Mouse (Mus musculus) heart, embryonic 13.5 days (tissue): ENCODE data around the gene Spock2. TPM values are rescaled to one million over a fixed set of nuclear protein-coding genes. Genes with fewer than 3 reads are reported as not detected.

Experiments
- ATAC-seq: fragments of 200-750 bp; cut with Nextera tagmentation; 2 replicates; pipeline ENCODE4 v1.8.0; 2017; ENCODE audit warnings: moderate TSS enrichment; ENCODE audit not compliant: insufficient number of reproducible peaks, low FRiP score, low TSS enrichment; ENCODE audit errors: extremely low read depth
- H3K27ac ChIP-seq: fragments of 300-500 bp; sonication (generic); replicated peaks from 2 replicates; pipeline ENCODE4 v1.5.1; 2015; ENCODE audit warnings: moderate library complexity, mild to moderate bottlenecking, inconsistent platforms
- H3K27me3 ChIP-seq: fragments of 300-500 bp; sonication (generic); replicated peaks from 2 replicates; pipeline ENCODE4 v1.6.1; 2015; ENCODE audit warnings: mild to moderate bottlenecking, inconsistent platforms
- H3K36me3 ChIP-seq: fragments of 300-500 bp; sonication (generic); 2 replicates; pipeline ENCODE4 v1.6.1; 2015; ENCODE audit warnings: mild to moderate bottlenecking, inconsistent platforms
- H3K4me1 ChIP-seq: fragments of 300-500 bp; sonication (generic); 2 replicates; pipeline ENCODE4 v1.6.1; 2015; ENCODE audit warnings: inconsistent platforms
- H3K4me2 ChIP-seq: fragments of 300-500 bp; sonication (generic); 2 replicates; pipeline ENCODE4 v1.6.1; 2015; ENCODE audit warnings: inconsistent platforms, mild to moderate bottlenecking, moderate library complexity
- H3K4me3 ChIP-seq: fragments of 300-500 bp; sonication (generic); 2 replicates; pipeline ENCODE4 v1.5.1; 2015; ENCODE audit warnings: moderate library complexity, mild to moderate bottlenecking, inconsistent platforms
- H3K9ac ChIP-seq: fragments of 300-500 bp; sonication (generic); 2 replicates; pipeline ENCODE4 v1.6.1; 2015; ENCODE audit warnings: inconsistent platforms, mild to moderate bottlenecking, moderate library complexity
- H3K9me3 ChIP-seq: fragments of 300-500 bp; sonication (generic); 2 replicates; pipeline ENCODE4 v1.6.1; 2016; ENCODE audit warnings: inconsistent platforms
- WGBS: fragments of 180-500 bp; shearing (Covaris S2); methylation state at CpG from one replicate; pipeline ENCODE4 v1.1.7; 2015; ENCODE audit warnings: mixed read lengths; 5-methylcytosine and 5-hydroxymethylcytosine counted together
- polyA plus RNA-seq: library from polyadenylated mRNA; unstranded; fragments of >200 nt; fragmentation: Nextera tagmentation; extraction: Ambion mirVana; gene quantifications from 2 replicates; pipeline ENCODE4 v1.2.1, GENCODE M21; 2015

The Spock2 gene
- polyA plus RNA-seq, 1 experiment from 2014 or later = 2.6 TPM

DNA sequence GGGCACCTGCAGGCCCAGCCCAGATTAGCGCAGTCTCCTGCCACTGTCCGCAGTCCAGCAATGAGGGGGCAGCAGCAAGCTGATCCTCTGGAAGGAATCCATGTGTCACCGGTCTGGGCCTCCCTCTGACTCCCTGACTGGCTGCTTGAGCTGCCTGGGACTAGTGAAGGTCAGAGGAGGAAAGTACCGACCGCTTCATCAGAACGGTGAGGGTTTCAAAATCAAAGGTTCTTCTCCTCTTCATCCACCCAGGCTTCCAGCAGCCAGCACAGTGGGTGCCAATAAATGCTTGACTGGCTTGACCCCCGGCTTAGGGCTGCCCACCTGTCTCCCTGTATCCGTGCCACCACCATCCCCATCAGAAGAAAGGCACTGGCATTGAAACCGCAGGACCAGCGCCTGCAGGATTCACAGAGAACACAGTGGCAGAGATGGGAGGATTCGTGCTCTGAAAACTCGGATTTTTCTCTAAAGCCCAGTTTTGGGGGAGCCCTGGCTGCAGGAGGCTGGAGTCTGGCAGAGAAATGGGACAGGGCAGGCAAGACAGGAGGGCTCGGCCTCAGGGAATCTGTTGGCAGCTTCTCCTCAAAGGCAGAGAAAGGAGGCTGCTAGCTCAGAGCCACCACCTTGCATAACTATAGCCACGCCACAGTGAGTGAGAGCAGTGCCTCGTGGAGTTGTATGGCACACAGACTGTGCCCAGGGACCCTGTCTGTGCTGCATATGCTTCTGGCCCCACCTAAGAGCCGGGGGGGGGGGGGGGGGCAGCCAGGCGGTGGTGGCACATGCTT lies 2.5 kb downstream of the Spock2 start:
- no peaks in the 10 kb centered on the region for H3K9me3 ChIP-seq
- no peak overlapping the region for H3K9ac ChIP-seq
- H3K4me3 ChIP-seq = no peak overlapping the region
- no peak overlapping the region for H3K4me2 ChIP-seq
- WGBS = 47% methylated on average over 17 of the region's 17 CpGs
- ATAC-seq = no peak
- H3K27me3 ChIP-seq = peaks cover 94% of the 10 kb centered on the region
- H3K4me1 ChIP-seq = peaks cover 27% of the 10 kb centered on the region
- H3K36me3 ChIP-seq = no peaks in the 10 kb centered on the region
- H3K27ac ChIP-seq = no peak overlapping the region

DNA sequence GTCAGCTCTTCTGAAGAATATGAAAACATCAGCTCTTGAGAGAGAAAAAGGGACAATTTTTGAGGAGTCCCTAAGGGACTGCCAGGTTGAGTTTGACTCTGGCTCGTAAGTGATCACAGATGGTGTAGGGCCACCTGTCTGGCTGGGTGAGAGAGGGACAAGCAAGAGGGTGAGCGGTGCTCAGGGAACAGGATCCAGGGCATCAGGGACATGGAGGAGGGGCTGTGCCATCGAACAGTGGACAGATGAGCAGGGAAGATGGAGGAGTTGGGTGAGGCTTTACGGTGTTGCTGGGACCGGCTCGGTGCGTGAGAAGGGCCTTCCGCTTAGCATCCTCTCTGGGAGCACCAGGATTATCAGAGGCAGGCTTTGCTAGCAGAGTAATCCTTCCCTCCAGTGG lies 3.3 kb downstream of the Spock2 start:
- 80% methylated on average over 8 of the region's 8 CpGs for WGBS
- no peaks in the 10 kb centered on the region for H3K36me3 ChIP-seq
- no peaks in the 10 kb centered on the region for H3K9me3 ChIP-seq
- no peak overlapping the region for H3K27ac ChIP-seq
- ATAC-seq = no peak
- no peak overlapping the region for H3K4me3 ChIP-seq
- no peak overlapping the region for H3K4me2 ChIP-seq
- peaks cover 96% of the 10 kb centered on the region for H3K27me3 ChIP-seq
- H3K9ac ChIP-seq = no peak overlapping the region
- H3K4me1 ChIP-seq = peaks cover 27% of the 10 kb centered on the region

DNA sequence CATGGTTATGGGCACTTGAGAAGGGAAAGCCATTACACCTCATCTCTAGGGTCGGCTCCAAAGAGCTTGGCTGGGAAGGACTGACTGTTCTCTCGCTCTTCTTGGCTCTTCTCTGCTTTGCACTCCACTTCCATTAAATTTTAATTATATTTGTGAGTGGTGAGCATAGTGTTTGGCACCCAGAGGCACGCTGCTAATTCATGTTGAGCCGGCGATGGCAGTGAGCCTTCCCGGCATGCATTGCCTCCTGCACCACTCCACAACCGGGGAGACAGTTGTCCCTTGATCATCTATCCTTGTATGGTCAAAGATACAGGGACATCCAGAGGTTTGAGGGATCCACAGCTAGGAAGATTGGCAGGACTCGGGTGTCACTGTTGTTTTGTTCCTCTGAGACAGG lies 4.0 kb downstream of the Spock2 start:
- 76% methylated on average over 8 of the region's 8 CpGs for WGBS
- no peaks in the 10 kb centered on the region for H3K9me3 ChIP-seq
- H3K27me3 ChIP-seq = peaks cover 93% of the 10 kb centered on the region
- no peak overlapping the region for H3K9ac ChIP-seq
- H3K4me3 ChIP-seq = no peak overlapping the region
- ATAC-seq = no peak
- no peak overlapping the region for H3K4me2 ChIP-seq
- no peaks in the 10 kb centered on the region for H3K36me3 ChIP-seq
- no peak overlapping the region for H3K27ac ChIP-seq
- peaks cover 27% of the 10 kb centered on the region for H3K4me1 ChIP-seq

DNA sequence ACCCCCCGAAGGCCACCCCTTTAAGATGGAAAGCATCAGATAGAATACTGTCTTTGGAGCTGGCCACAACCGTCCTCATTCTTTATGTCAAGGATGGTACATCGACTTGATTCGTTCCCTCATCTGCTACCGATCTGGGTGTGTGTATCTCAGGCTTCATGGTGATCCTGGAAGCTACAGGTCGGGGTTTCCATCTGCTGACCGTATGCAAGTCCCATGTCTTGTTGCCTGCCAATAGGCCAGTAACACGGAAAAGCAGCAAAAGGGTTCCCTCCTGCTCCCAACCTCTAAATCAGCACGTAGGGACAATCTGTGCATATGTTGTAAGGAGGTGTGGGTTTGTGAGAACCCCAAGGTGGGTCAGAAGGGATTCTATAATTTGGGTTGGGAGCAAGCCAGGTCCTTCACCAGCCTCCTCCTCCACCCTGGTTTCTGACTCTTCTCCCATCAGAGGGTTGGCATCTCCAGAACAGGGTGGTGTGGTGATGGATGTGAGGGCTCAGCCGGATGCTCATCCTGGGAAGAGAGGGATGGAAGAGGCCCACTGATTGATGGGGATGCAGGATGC lies 5.0 kb downstream of the Spock2 start:
- Histone ChIP-seq H3K9me3 (no peaks in the 10 kb centered on the region), H3K4me2 (no peak overlapping the region), H3K27ac (no peak overlapping the region), H3K27me3 (peaks cover 93% of the 10 kb centered on the region), H3K4me3 (no peak overlapping the region), H3K9ac (no peak overlapping the region), H3K36me3 (no peaks in the 10 kb centered on the region), H3K4me1 (peaks cover 26% of the 10 kb centered on the region)
- WGBS = 74% methylated on average over 10 of the region's 10 CpGs
- ATAC-seq = no peak

DNA sequence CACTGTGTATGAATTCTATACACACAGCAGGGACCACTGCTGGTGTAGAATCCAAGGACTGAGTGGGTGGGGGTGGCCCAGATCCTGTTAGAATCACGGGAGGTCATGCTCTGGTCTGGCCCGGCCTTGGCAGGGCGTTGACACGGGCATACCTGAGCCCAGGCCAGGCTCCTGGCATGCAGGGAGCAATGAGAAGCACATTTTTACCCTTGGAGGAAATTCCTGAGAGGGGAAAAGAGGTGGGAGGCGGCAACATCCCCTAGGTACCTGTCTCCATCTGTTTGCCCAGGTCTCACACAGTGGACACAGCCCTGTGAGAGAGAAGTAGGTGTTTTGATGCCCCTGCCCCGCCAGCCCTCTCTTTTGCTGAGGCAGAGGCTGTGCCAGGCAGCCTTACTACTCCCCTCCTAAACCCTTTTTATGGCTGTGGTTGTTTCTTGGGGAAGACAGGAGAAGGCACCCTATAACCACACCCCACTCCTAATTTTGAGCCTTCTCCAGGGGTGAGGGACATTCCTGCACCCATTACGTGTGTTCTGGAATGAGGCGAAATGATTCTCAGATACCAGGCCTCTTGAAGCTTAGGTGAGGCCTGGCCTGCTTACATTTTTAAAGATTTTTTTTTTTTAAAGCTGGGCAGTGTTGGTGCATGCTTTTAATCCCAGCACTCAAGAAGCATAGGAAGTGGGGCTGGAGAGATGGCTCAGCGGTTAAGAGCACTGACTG lies 8.1 kb downstream of the Spock2 start:
- Histone ChIP-seq H3K4me3 (no peak overlapping the region), H3K4me2 (no peak overlapping the region), H3K4me1 (peaks cover 24% of the 10 kb centered on the region), H3K27me3 (peaks cover 79% of the 10 kb centered on the region), H3K27ac (no peak overlapping the region), H3K9me3 (no peaks in the 10 kb centered on the region), H3K36me3 (no peaks in the 10 kb centered on the region), H3K9ac (no peak overlapping the region)
- WGBS = 81% methylated on average over 9 of the region's 9 CpGs
- ATAC-seq = no peak

DNA sequence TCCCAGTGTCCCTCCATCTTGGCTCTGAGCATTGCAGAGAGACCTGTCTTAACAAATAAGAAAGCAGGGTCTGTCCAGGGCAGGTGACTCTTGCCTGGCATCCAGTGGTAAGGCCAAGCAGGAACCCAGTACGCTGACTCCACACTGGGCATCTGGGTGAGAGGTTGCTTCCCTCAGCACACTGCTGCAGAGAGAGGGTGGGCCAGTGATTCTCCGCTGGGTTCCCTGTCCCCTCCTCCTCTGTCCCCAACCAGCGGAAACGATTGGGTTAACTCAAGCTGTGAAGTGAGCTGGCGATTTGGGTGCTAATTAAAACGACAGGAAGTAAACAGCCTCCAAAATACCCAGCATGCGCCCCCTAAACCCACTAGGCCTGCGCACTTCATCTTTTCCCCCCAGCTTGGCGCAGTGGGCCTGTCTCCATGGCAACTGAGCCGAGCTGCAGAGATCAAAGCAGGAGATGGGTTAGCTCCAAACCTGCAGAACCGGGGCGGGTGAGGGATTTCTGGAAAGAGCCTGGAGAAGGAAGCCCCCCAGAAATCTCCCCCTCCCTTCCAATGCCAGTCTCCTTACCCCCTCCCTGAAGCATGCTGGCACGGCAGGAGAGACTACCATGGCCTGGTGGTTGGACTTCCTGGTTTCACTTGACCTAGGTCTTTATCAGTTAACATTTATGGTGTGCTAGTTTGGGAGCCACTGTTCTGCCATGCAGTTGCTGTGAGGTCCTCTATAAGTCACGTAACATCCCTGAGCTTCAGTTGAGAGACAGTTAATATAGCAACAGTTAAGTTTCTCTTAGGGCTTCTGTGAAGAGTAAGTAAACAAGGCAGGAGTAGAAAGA lies 9.5 kb downstream of the Spock2 start:
- Histone ChIP-seq H3K9me3 (no peaks in the 10 kb centered on the region), H3K9ac (no peak overlapping the region), H3K4me2 (no peak overlapping the region; the same call in 1 of the 2 replicates), H3K27me3 (peaks cover 76% of the 10 kb centered on the region), H3K4me1 (peaks cover 24% of the 10 kb centered on the region), H3K27ac (no peak overlapping the region), H3K36me3 (no peaks in the 10 kb centered on the region), H3K4me3 (no peak overlapping the region)
- ATAC-seq = no peak
- 25% methylated on average over 14 of the region's 14 CpGs for WGBS

DNA sequence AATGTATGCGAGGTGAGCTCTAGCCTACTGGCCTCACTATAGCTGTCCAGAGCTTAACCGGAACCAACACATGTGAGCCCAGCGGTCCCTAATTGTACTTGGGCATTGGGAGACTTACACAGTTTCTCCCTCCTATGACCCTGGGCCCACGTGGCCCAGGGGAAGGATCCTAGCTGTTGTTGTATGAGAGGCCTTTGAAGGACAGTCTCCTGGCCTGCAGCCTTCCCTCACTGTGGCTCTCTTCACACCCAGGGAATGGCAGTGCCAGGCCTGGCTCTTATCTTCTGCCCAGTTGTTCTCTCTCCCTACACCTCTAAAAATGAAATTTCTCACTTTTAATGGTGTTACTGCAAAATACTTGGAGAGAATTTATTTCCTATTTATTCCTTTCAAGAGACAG lies 11.0 kb downstream of the Spock2 start:
- WGBS = 55% methylated on average over 4 of the region's 4 CpGs
- H3K27me3 ChIP-seq = peaks cover 78% of the 10 kb centered on the region
- H3K4me2 ChIP-seq = no peak overlapping the region
- no peak overlapping the region for H3K9ac ChIP-seq
- H3K36me3 ChIP-seq = no peaks in the 10 kb centered on the region
- H3K4me3 ChIP-seq = no peak overlapping the region
- no peak for ATAC-seq
- H3K27ac ChIP-seq = no peak overlapping the region
- H3K9me3 ChIP-seq = no peaks in the 10 kb centered on the region
- peaks cover 24% of the 10 kb centered on the region for H3K4me1 ChIP-seq

DNA sequence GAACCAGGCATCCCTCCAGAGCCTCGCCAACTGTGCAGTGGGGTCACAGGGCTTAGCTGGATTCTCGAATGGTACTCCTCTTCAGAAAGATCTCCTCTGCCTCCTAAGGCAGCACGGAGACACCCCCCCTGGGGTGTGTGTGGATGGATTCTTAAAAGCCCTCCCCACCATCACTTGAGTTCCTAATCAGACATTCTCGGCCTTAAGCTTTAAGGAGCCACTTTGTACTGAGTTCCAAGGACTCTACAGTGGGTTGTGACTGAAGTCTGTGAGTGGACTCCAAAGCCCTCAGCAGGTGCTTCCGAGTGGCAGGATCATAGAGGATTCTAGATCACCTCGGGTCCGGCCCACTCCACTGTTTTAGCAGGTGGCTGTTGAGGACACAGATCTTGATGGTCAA lies 12.4 kb downstream of the Spock2 start:
- whole genome bisulfite sequencing = 48% methylated on average over 7 of the region's 7 CpGs
- H3K4me1 ChIP-seq = peaks cover 24% of the 10 kb centered on the region
- H3K27me3 ChIP-seq = peaks cover 75% of the 10 kb centered on the region
- H3K9ac ChIP-seq = no peak overlapping the region
- no peak overlapping the region for H3K4me2 ChIP-seq
- ATAC-seq = no peak
- no peak overlapping the region for H3K27ac ChIP-seq
- H3K9me3 ChIP-seq = no peaks in the 10 kb centered on the region
- H3K36me3 ChIP-seq = no peaks in the 10 kb centered on the region
- H3K4me3 ChIP-seq = no peak overlapping the region

DNA sequence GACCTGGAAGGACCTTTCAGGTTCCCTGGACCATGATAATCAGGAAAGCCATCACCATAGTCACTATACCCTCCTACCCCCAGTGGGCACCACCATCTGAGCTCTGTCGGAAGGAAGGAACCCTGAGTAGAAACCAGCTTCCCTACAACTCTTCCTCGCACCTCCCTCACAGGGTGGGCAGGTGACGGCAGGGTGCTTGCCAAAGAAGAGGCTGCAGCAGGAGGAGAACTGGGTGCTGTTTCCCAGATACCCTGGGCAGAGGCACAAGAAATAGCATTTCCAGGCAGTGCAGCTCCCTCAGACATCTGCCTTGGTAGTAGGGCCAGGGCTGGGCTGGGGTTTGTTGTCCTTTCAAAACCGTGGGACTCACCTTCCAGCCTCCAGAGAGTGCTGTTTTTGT lies 14.6 kb downstream of the Spock2 start:
- Histone ChIP-seq H3K27me3 (peaks cover 71% of the 10 kb centered on the region), H3K4me3 (no peak overlapping the region), H3K27ac (no peak overlapping the region), H3K9ac (no peak overlapping the region), H3K4me2 (no peak overlapping the region), H3K36me3 (no peaks in the 10 kb centered on the region), H3K4me1 (peaks cover 23% of the 10 kb centered on the region), H3K9me3 (no peaks in the 10 kb centered on the region)
- no peak for ATAC-seq
- 73% methylated on average over 4 of the region's 4 CpGs for WGBS

DNA sequence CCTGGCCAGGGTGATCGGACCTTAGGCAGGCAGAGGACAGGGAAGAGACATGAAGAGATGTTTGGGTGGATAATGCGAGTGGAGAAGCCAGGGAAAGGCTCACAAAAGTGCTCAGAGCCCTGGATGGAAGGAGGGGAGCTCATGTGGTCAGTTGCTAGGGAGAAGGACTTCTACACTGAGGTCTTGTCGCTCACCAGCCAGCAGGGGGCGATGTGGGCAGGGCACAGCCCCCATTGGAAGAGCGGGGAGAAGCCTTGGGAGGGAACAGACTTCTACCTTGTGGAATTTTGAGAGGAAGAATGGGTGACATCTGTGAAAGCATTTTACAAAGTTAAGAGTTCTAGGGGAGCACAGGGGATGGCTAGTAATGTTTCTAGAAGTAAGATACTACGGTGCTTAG lies 18.1 kb downstream of the Spock2 start:
- H3K27me3 ChIP-seq = peaks cover 73% of the 10 kb centered on the region
- no peak overlapping the region for H3K4me3 ChIP-seq
- H3K9ac ChIP-seq = no peak overlapping the region
- 58% methylated on average over 6 of the region's 6 CpGs for WGBS
- H3K4me1 ChIP-seq = peaks cover 4% of the 10 kb centered on the region
- ATAC-seq = no peak
- no peaks in the 10 kb centered on the region for H3K36me3 ChIP-seq
- H3K4me2 ChIP-seq = no peak overlapping the region
- H3K9me3 ChIP-seq = no peaks in the 10 kb centered on the region
- H3K27ac ChIP-seq = no peak overlapping the region
